Mouse (Mus musculus) adrenal gland, postnatal 36 days (tissue): ENCODE data around the gene Timeless. TPM values are rescaled to one million over a fixed set of nuclear protein-coding genes. Genes with fewer than 3 reads are reported as not detected.

Experiments
- DNase-seq, 2 experiments: peaks; one replicate each; pipeline ENCODE4 v3.0.0; 2021; ENCODE audit warnings: mixed read lengths in 1 of 2
- total RNA-seq, 2 experiments: library from RNA; stranded (reverse); gene quantifications; 2 replicates each; pipeline ENCODE4 v1.2.3; 2021

Timeless gene
- total RNA-seq, 2 experiments from 2014 or later: 7.6 to 8.8 TPM

GRCm38 (mm10) chr10:128296370-128297090 is 64.7 kb downstream of the Timeless start:
- no peak for DNase-seq

GRCm38 (mm10) chr10:128297221-128297620 is 65.4 kb downstream of the Timeless start:
- DNase-seq: peak; percentile 55 to 70

DNA sequence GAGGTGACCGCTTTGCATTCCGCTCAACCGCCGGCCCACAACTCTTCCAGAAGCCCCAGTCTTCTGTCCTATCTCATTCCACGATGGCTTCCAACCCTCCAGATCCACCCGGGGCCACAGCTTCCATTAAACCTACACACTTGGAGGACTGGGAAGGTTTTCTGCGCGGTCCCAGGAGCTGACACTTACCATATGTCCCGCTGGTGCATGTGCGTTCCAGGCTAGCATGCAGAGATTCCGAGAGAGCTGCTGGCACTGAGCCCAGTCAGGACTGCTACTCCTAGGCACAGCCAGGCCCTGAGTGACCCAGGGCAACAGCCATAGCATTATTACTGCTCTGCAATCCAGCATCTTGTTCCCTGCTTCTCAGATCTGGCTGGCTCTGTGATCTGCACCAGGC is 65.8 kb downstream of the Timeless start:
- DNase-seq: peak; percentile 32 to 52

GRCm38 (mm10) chr10:128298243-128298642 is 66.4 kb downstream of the Timeless start:
- no peak for DNase-seq

GRCm38 (mm10) chr10:128298702-128299171 is 66.9 kb downstream of the Timeless start, which contains the start of gene Il23a:
TSS of gene Il23a (minus strand) at chr10:128298752.
- DNase-seq: no peak

- no peak for DNase-seq
Measured at GRCm38 (mm10) chr10:128302357-128302756, 70.5 kb downstream of the Timeless start.

Other genes starting within 250 kb of the Timeless start
- gene Hsd17b6, start 224.5 kb upstream of the Timeless start, total RNA-seq: under 1 TPM in 1 of 2 experiments, not detected in 1; 0.23 TPM
- gene Prim1, start 216.9 kb upstream of the Timeless start, total RNA-seq: 1 to 10 TPM; 4.2 to 4.5 TPM
- gene Naca, start 196.5 kb upstream of the Timeless start, total RNA-seq: 100 to 1,000 TPM; 638 to 655 TPM
- gene Ptges3, start 173.1 kb upstream of the Timeless start, total RNA-seq: 100 to 1,000 TPM; 182 to 237 TPM
- gene Atp5b, start 148.8 kb upstream of the Timeless start, total RNA-seq: 1,000 to 10,000 TPM; 2,942 to 3,172 TPM
- 10 to 100 TPM; 43.6 to 50.3 TPM for gene Baz2a, start 140.5 kb upstream of the Timeless start, total RNA-seq
- 100 to 1,000 TPM in 1 of 2 experiments, 10 to 100 TPM in 1; 79.9 to 101 TPM for gene Rbms2, start 51.8 kb upstream of the Timeless start, total RNA-seq
- 1 to 10 TPM; 1.2 to 2.4 TPM for gene Gls2, start 37.6 kb upstream of the Timeless start, total RNA-seq
- gene Spryd4, start 20.3 kb upstream of the Timeless start, total RNA-seq: 10 to 100 TPM; 15.1 to 19.1 TPM
- not detected for gene Mip, start 6.2 kb upstream of the Timeless start, total RNA-seq
- gene Apon, start 22.0 kb downstream of the Timeless start, total RNA-seq: under 1 TPM in 1 of 2 experiments, not detected in 1; 0.23 TPM
- gene Apof, start 36.6 kb downstream of the Timeless start, total RNA-seq: 10 to 100 TPM in 1 of 2 experiments, 1 to 10 TPM in 1; 1.5 to 11.9 TPM
- 10 to 100 TPM; 32.9 to 33.6 TPM for gene Stat2, start 38.5 kb downstream of the Timeless start, total RNA-seq
- not detected for gene Il23a, start 66.7 kb downstream of the Timeless start, total RNA-seq
- 10 to 100 TPM; 17.7 to 19.6 TPM for gene Pan2, start 71.3 kb downstream of the Timeless start, total RNA-seq
- 100 to 1,000 TPM; 170 to 204 TPM for gene Cnpy2, start 90.4 kb downstream of the Timeless start, total RNA-seq
- gene Cs, start 105.7 kb downstream of the Timeless start, total RNA-seq: 100 to 1,000 TPM; 369 to 370 TPM
- gene Coq10a, start 136.9 kb downstream of the Timeless start, total RNA-seq: 10 to 100 TPM; 70.3 to 83.5 TPM
- gene Ankrd52, start 145.1 kb downstream of the Timeless start, total RNA-seq: 10 to 100 TPM; 56.4 to 70.6 TPM
- not detected for gene Slc39a5, start 169.2 kb downstream of the Timeless start, total RNA-seq
- gene Nabp2, start 179.4 kb downstream of the Timeless start, total RNA-seq: 10 to 100 TPM; 71.4 to 73.6 TPM
- gene Rnf41, start 179.6 kb downstream of the Timeless start, total RNA-seq: 10 to 100 TPM; 44.4 to 45.9 TPM
- 100 to 1,000 TPM in 1 of 2 experiments, 10 to 100 TPM in 1; 97.5 to 104 TPM for gene Smarcc2, start 227.2 kb downstream of the Timeless start, total RNA-seq